ENCODE assay signal across 15 mouse cellular contexts in the genomic region with DNA sequence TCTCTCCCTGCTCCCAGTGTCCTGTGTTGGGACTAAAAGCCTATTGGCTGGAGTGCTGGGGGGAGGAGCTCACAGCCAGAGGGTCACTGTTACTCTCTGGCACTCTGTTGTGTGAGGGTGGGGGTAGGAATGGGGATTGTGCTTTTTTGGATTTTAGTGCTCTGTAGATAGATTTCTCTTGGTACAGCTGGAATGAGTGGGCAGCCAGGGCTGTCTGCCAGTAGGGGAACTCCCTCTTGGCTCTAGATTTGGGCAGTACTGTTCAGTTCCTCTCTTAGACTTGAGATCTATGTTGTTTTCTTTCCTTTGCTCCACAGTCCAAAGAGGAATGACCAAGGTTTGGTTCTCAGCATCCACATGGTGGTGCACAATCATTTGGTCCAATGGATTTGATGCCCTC.
DNase-seq lines count a peak whose midpoint lies in the region; ATAC-seq and TF ChIP-seq lines count a peak whose summit lies in the region.
"Had no signal": no experiment of that assay in that cellular context is flagged by ENCODE, and none has a peak within 500 bp of the region (broad histone marks: within the 10 kb centered on the region; RNA-seq: fewer than 3 reads in every experiment).

No protein-coding gene starts in this region.

- no peak for TF ChIP-seq EP300 in liver, postnatal 0 days (IDR thresholded peaks at IDR 0.05; ENCODE audit: low read depth)

- H3K4me1 ChIP-seq in heart, embryonic 12.5 days (replicated peaks) = peaks cover 8% of the 10 kb centered on the region
- H3K4me1 ChIP-seq in liver, postnatal 0 days (ENCODE audit: insufficient read depth) = no peaks in the 10 kb centered on the region
- H3K4me1 ChIP-seq in hindbrain, embryonic 14.5 days (replicated peaks; ENCODE audit: control insufficient read depth, insufficient read depth, low read length) = no peaks in the 10 kb centered on the region
- H3K4me1 ChIP-seq in intestine, embryonic 16.5 days (ENCODE audit: control insufficient read depth, insufficient read depth, low read length) = 0 out of 2 replicates have a peak, but pooled peaks cover 2% of the 10 kb centered on the region
- H3K4me1 ChIP-seq: hindbrain, embryonic 15.5 days; limb, embryonic 13.5 days; neural tube, embryonic 15.5 days had no signal

- no peak overlapping the region for H3K27ac ChIP-seq in heart, embryonic 12.5 days (ENCODE audit: poor library complexity, severe bottlenecking)
- no peak overlapping the region for H3K27ac ChIP-seq in layer of hippocampus, adult 2 months
- H3K27ac ChIP-seq in liver, postnatal 0 days (ENCODE audit: low read depth) = no peak overlapping the region
- no peak overlapping the region for H3K27ac ChIP-seq in hindbrain, embryonic 14.5 days
- H3K27ac ChIP-seq in intestine, embryonic 16.5 days (ENCODE audit: low read length) = no peak overlapping the region
- H3K27ac ChIP-seq: embryonic facial prominence, embryonic 10.5 days; hindbrain, embryonic 15.5 days; limb, embryonic 13.5 days; neural tube, embryonic 15.5 days had no signal

- no peak overlapping the region for H3K4me3 ChIP-seq in heart, embryonic 12.5 days
- H3K4me3 ChIP-seq in layer of hippocampus, adult 2 months = no peak overlapping the region
- H3K4me3 ChIP-seq in liver, postnatal 0 days (ENCODE audit: low read depth, low read length) = no peak overlapping the region
- no peak overlapping the region for H3K4me3 ChIP-seq in hindbrain, embryonic 14.5 days (replicated peaks; ENCODE audit: low read length)
- no peak overlapping the region for H3K4me3 ChIP-seq in intestine, embryonic 16.5 days (ENCODE audit: low read length)
- H3K4me3 ChIP-seq: embryonic facial prominence, embryonic 10.5 days; hindbrain, embryonic 15.5 days; limb, embryonic 13.5 days; neural tube, embryonic 15.5 days had no signal

- 0 out of 2 replicates have a peak, but pooled peaks cover 6% of the 10 kb centered on the region for H3K9me3 ChIP-seq in heart, embryonic 12.5 days (replicated peaks)
- H3K9me3 ChIP-seq in liver, postnatal 0 days (ENCODE audit: low read length) = no peaks in the 10 kb centered on the region
- no peaks in the 10 kb centered on the region for H3K9me3 ChIP-seq in hindbrain, embryonic 14.5 days (ENCODE audit: control insufficient read depth, low read length)
- H3K9me3 ChIP-seq in intestine, embryonic 16.5 days (ENCODE audit: control insufficient read depth, low read length) = no peaks in the 10 kb centered on the region
- H3K9me3 ChIP-seq: embryonic facial prominence, embryonic 10.5 days; hindbrain, embryonic 15.5 days; neural tube, embryonic 15.5 days had no signal

- H3K4me2 ChIP-seq in heart, embryonic 12.5 days = no peak overlapping the region
- H3K4me2 ChIP-seq in liver, postnatal 0 days (ENCODE audit: low read depth, low read length) = no peak overlapping the region
- H3K4me2 ChIP-seq in hindbrain, embryonic 14.5 days (replicated peaks) = no peak overlapping the region
- H3K4me2 ChIP-seq in intestine, embryonic 16.5 days (ENCODE audit: low read depth, low read length) = no peak overlapping the region
- H3K4me2 ChIP-seq: hindbrain, embryonic 15.5 days; limb, embryonic 13.5 days; neural tube, embryonic 15.5 days had no signal

- intact Hi-C loops in left cerebral cortex, postnatal 25 days (cut with DNase I) = loop anchor here (5.0 kb wide), 1 partner anchor 151 kb away; no protein-coding TSS in a partner anchor

- no peak for TF ChIP-seq CTCF in layer of hippocampus, adult 2 months (conservative IDR thresholded peaks at IDR 0.05)
- no peak for TF ChIP-seq CTCF in liver, postnatal 0 days (IDR thresholded peaks at IDR 0.05; ENCODE audit: low read depth)

- DNase-seq in heart, adult 18-20 months = peak; percentile 11 to 31
- peak; percentile 61 for DNase-seq in brain, adult 2 months (ENCODE audit: low read depth, low spot score)
- DNase-seq in layer of hippocampus, adult 2 months (ENCODE audit: low spot score in 2 of 2) = peak; percentile 14 to 40
- peak; percentile 35 to 77 for DNase-seq in left cerebral cortex, postnatal 25 days (ENCODE audit: low spot score in 2 of 2)
- no peak for DNase-seq in liver, postnatal 0 days
- DNase-seq in hindbrain, embryonic 14.5 days (ENCODE audit: low spot score) = no peak
- DNase-seq: cerebellum, adult 9-11 months; thymus, adult 18-20 months had no signal

- H3K9ac ChIP-seq in heart, embryonic 12.5 days = no peak overlapping the region
- H3K9ac ChIP-seq in liver, postnatal 0 days (replicated peaks) = no peak overlapping the region
- no peak overlapping the region for H3K9ac ChIP-seq in hindbrain, embryonic 14.5 days
- no peak overlapping the region for H3K9ac ChIP-seq in intestine, embryonic 16.5 days (ENCODE audit: low read depth, low read length)
- H3K9ac ChIP-seq: hindbrain, embryonic 15.5 days; limb, embryonic 13.5 days; neural tube, embryonic 15.5 days had no signal

- H3K36me3 ChIP-seq in heart, embryonic 12.5 days = no peaks in the 10 kb centered on the region
- no peaks in the 10 kb centered on the region for H3K36me3 ChIP-seq in liver, postnatal 0 days (replicated peaks; ENCODE audit: insufficient read depth, low read length)
- H3K36me3 ChIP-seq in hindbrain, embryonic 14.5 days (replicated peaks; ENCODE audit: control insufficient read depth, insufficient read depth) = no peaks in the 10 kb centered on the region
- no peaks in the 10 kb centered on the region for H3K36me3 ChIP-seq in intestine, embryonic 16.5 days (ENCODE audit: control insufficient read depth, insufficient read depth, low read length)
- H3K36me3 ChIP-seq: embryonic facial prominence, embryonic 10.5 days; hindbrain, embryonic 15.5 days; limb, embryonic 13.5 days; neural tube, embryonic 15.5 days had no signal

- no peaks in the 10 kb centered on the region for H3K27me3 ChIP-seq in heart, embryonic 12.5 days (replicated peaks)
- no peaks in the 10 kb centered on the region for H3K27me3 ChIP-seq in liver, postnatal 0 days (ENCODE audit: insufficient read depth, low read length)
- H3K27me3 ChIP-seq in hindbrain, embryonic 14.5 days (ENCODE audit: control insufficient read depth, insufficient read depth, low read length) = no peaks in the 10 kb centered on the region
- H3K27me3 ChIP-seq in intestine, embryonic 16.5 days (replicated peaks; ENCODE audit: control insufficient read depth, insufficient read depth, low read length) = no peaks in the 10 kb centered on the region
- H3K27me3 ChIP-seq: hindbrain, embryonic 15.5 days; limb, embryonic 13.5 days; neural tube, embryonic 15.5 days had no signal

- no peak for ATAC-seq in heart, embryonic 12.5 days (ENCODE audit: insufficient number of reproducible peaks, low FRiP score)
- ATAC-seq in liver, postnatal 0 days = no peak
- no peak for ATAC-seq in hindbrain, embryonic 14.5 days (ENCODE audit: low FRiP score)
- ATAC-seq in intestine, embryonic 16.5 days = no peak
- ATAC-seq: midbrain, embryonic 16.5 days had no signal

Comparison
In these comparisons a context has a peak if more than half of its experiments do, and no peak if none do; other contexts are left out.
1. DNase-seq: peak in heart, adult 18-20 months (2 of 2), brain, adult 2 months (single experiment), layer of hippocampus, adult 2 months (2 of 2) and left cerebral cortex, postnatal 25 days (2 of 2); none in liver, postnatal 0 days (single experiment) and hindbrain, embryonic 14.5 days (single experiment).